Mouse (Mus musculus) heart, embryonic 16.5 days (tissue): ENCODE data around the gene Cd79a. TPM values are rescaled to one million over a fixed set of nuclear protein-coding genes. Genes with fewer than 3 reads are reported as not detected.

Source experiments
- ATAC-seq: fragments of 200-750 bp; cut with Nextera tagmentation; replicated peaks from 2 replicates; pipeline ENCODE4 v1.8.0; 2017; ENCODE audit warnings: moderate number of reproducible peaks; ENCODE audit not compliant: insufficient read depth, low FRiP score; ENCODE audit errors: extremely low read depth
- H3K27ac ChIP-seq: fragments of 300-500 bp; sonication (generic); 2 replicates; pipeline ENCODE4 v1.5.1; 2014; ENCODE audit warnings: mild to moderate bottlenecking, low read length, control low read depth, moderate library complexity
- H3K27me3 ChIP-seq: fragments of 300-500 bp; sonication (generic); 2 replicates; pipeline ENCODE4 v1.6.1; 2014; ENCODE audit warnings: low read length, mixed read lengths; ENCODE audit not compliant: control insufficient read depth, insufficient read depth
- H3K36me3 ChIP-seq: fragments of 300-500 bp; sonication (generic); 2 replicates; pipeline ENCODE4 v1.6.1; 2014; ENCODE audit not compliant: control insufficient read depth, insufficient read depth
- H3K4me1 ChIP-seq: fragments of 300-500 bp; sonication (generic); 2 replicates; pipeline ENCODE4 v1.6.1; 2014; ENCODE audit warnings: low read length, mixed read lengths; ENCODE audit not compliant: control insufficient read depth, insufficient read depth
- H3K4me2 ChIP-seq: fragments of 300-500 bp; sonication (generic); 2 replicates; pipeline ENCODE4 v1.6.1; 2014; ENCODE audit warnings: low read depth, mild to moderate bottlenecking, control low read depth, low read length
- H3K4me3 ChIP-seq: fragments of 300-500 bp; sonication (generic); 2 replicates; pipeline ENCODE4 v1.5.1; 2014; ENCODE audit warnings: mild to moderate bottlenecking, control low read depth, low read length
- H3K9ac ChIP-seq: fragments of 300-500 bp; sonication (generic); 2 replicates; pipeline ENCODE4 v1.6.1; 2014; ENCODE audit warnings: low read length, control low read depth
- H3K9me3 ChIP-seq: fragments of 300-500 bp; sonication (generic); replicated peaks from 2 replicates; pipeline ENCODE4 v1.6.1; 2016; ENCODE audit warnings: low read length; ENCODE audit not compliant: control insufficient read depth
- WGBS: fragments of 180-500 bp; shearing (Covaris S2); extraction: QIAGEN DNeasy Blood & Tissue Kit; methylation state at CpG from one replicate; pipeline ENCODE4 v1.1.7; 2014; 5-methylcytosine and 5-hydroxymethylcytosine counted together
- polyA plus RNA-seq: library from polyadenylated mRNA; unstranded; fragments of >200 nt; fragmentation: Nextera tagmentation; extraction: Ambion mirVana; gene quantifications from 2 replicates; pipeline ENCODE4 v1.2.1, GENCODE M21; 2015

Gene Cd79a
- polyA plus RNA-seq, 1 experiment from 2014 or later, result 0.38 TPM

DNA sequence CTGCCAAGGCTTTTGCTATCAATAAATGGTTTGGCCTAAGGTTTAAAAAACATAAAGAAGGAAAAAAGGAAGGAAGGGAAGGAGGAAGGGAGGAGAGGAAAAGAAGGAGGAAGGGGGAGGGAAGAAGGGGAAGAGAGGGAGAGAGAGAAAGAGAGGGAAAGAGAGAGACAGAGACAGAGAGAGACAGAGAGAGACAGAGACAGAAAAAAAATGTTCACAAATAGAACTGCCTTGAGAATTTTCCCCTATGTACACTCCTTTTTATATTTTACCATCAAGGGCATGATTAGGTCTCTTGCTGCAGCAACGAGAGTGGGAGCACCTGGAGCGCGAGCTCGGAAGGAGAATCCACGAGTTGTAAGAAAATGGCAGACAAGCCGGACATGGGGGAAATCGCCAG is 35.3 kb upstream of the Cd79a start, which contains the start of gene Gm9844:
Gene Gm9844 (plus strand): TSS at position 301 of the 400 bp plus-strand sequence.
- no peak within 1 kb of the TSS for H3K4me2 ChIP-seq

DNA sequence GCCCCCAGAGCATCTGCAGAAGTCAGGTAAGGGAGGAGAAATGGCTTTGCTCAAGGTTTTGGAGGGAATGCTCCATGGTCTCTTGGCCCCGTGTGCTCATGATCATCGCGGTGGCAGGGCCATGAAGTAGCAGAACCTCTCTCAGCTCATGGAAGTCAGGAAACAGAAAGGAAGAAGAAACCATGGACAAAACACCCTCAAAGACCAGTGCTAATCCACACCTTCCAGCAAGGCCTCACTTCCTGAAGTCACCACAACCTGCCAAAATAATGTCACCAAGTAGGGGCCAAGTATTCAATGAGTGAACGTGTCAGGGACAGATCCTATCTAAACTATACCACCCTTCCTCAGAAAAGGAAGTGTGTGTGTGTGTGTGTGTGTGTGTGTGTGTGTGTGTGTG is 34.3 kb upstream of the Cd79a start:
- Histone ChIP-seq H3K27me3 (no peaks in the 10 kb centered on the region), H3K4me2 (no peak overlapping the region), H3K36me3 (no peaks in the 10 kb centered on the region), H3K9me3 (no peaks in the 10 kb centered on the region), H3K4me3 (no peak overlapping the region), H3K4me1 (no peaks in the 10 kb centered on the region), H3K9ac (no peak overlapping the region), H3K27ac (no peak overlapping the region)
- no peak for ATAC-seq
- 76% methylated on average over 4 of the region's 4 CpGs for WGBS

More for the DNA sequence above, 35.3 kb upstream of the Cd79a start, which contains the start of gene Gm9844:
- 79% methylated on average over 7 of the region's 7 CpGs for WGBS
- no peak for ATAC-seq
- H3K36me3 ChIP-seq, result no peaks in the 10 kb centered on the region
- H3K27ac ChIP-seq, result no peak within 1 kb of the TSS
- no peaks in the 10 kb centered on the region for H3K27me3 ChIP-seq
- no peaks in the 10 kb centered on the region for H3K9me3 ChIP-seq
- no peak within 1 kb of the TSS for H3K9ac ChIP-seq
- no peaks in the 10 kb centered on the region for H3K4me1 ChIP-seq
- H3K4me3 ChIP-seq, result no peak within 1 kb of the TSS

GRCm38 (mm10) chr7:24864156-24864555 is 33.0 kb upstream of the Cd79a start:
- H3K9ac ChIP-seq, result no peak overlapping the region
- H3K4me1 ChIP-seq, result no peaks in the 10 kb centered on the region
- H3K27ac ChIP-seq, result no peak overlapping the region
- peaks cover 3% of the 10 kb centered on the region; the same call in 1 of the 2 replicates for H3K27me3 ChIP-seq
- no peak for ATAC-seq
- H3K36me3 ChIP-seq, result no peaks in the 10 kb centered on the region
- H3K9me3 ChIP-seq, result no peaks in the 10 kb centered on the region
- 33% methylated on average over 6 of the region's 6 CpGs for WGBS
- H3K4me2 ChIP-seq, result no peak overlapping the region
- H3K4me3 ChIP-seq, result no peak overlapping the region

DNA sequence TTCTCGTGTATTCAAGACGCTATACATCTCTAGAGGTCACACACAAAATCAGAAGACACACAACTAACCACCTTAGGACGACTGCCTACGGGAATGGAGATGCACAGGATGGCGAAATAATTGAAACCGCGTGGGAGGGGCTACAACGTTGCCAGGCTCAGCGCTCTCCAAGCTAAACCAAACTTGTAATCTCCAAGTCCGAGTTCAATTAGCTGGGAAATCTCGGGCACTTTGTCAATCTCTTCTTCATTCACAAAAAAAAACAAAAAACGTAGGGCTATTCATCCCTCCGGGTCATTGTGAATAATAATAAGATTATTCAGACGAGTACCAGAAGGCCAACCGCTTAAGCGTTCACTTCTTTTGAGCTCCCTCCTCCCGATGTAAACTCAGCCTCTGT is 28.1 kb upstream of the Cd79a start:
- Histone ChIP-seq H3K4me1 (no peaks in the 10 kb centered on the region), H3K9ac (no peak overlapping the region), H3K36me3 (no peaks in the 10 kb centered on the region), H3K4me2 (no peak overlapping the region), H3K27ac (no peak overlapping the region), H3K9me3 (0 out of 2 replicates have a peak, but pooled peaks cover 5% of the 10 kb centered on the region), H3K27me3 (peaks cover 20% of the 10 kb centered on the region), H3K4me3 (no peak overlapping the region)
- ATAC-seq, result no peak
- 63% methylated on average over 17 of the region's 17 CpGs for WGBS

DNA sequence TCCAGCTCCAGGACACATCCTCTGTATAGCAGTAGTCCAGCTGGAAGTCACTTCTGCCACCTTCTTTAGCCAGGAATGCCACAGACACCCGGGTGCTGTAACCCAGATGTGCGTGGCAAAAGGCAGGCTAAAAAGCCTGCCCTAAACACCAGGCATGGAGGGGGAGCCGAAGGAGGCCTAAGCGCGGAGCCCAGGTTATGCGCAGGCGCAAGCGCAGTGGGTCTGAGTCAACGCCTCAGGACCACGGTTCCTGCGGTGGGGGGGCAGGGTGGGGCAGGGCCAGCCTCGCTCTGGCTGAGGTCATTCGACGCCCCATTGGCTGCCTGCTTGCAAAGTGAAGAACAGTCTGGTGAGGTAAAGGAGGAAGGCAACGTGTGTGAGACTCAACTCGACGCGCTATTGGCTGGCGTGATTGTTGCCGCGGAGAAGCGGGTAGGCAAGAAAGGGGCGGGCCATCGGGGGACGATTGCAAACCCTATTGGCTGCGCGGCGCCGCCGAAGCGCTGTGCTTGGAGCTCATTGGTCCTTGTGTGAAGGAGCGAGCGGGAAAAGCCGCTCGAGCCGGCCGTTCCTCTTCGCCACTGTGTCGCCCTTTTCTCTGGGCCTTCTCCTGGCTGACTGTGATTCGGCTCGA is 27.5 kb upstream of the Cd79a start, which contains the start of the genes Lypd4 and Dmrtc2:
Gene Lypd4 (minus strand): TSS at position 410 of the 634 bp plus-strand sequence.
Gene Dmrtc2 (plus strand): TSS at position 526 of the 634 bp plus-strand sequence.
- no peak within 1 kb of the TSS for H3K27ac ChIP-seq
- H3K27me3 ChIP-seq, result peaks cover 20% of the 10 kb centered on the region
- 0 out of 2 replicates have a peak, but pooled peaks cover 5% of the 10 kb centered on the region for H3K9me3 ChIP-seq
- no peak for ATAC-seq
- WGBS, result 41% methylated on average over 40 of the region's 41 CpGs
- H3K4me3 ChIP-seq, result no peak within 1 kb of the TSS
- no peak within 1 kb of the TSS for H3K4me2 ChIP-seq
- no peak within 1 kb of the TSS for H3K9ac ChIP-seq
- no peaks in the 10 kb centered on the region for H3K36me3 ChIP-seq
- H3K4me1 ChIP-seq, result no peaks in the 10 kb centered on the region

DNA sequence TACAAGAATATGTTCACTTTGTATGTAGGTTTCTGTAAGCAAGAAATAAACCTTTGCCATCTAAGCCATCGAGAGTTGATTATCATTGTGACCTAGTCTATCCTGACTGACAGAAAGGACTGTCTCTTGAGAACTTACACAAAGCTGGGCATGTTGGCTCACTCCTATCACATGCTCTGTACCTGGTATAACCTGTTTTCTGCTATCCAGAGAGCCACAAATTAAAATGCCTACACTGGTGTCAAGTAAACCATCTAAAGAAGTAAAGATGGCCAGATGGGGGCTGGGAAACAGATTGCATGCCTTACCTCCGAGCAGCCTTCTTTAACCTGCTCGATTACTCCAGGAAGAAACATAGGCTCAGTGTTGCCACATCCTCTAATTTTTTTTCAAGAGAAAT is 19.6 kb upstream of the Cd79a start:
- no peaks in the 10 kb centered on the region for H3K36me3 ChIP-seq
- WGBS, result 75% methylated on average over 3 of the region's 3 CpGs
- no peaks in the 10 kb centered on the region for H3K27me3 ChIP-seq
- no peaks in the 10 kb centered on the region for H3K9me3 ChIP-seq
- H3K9ac ChIP-seq, result no peak overlapping the region
- no peak for ATAC-seq
- no peak overlapping the region for H3K27ac ChIP-seq
- no peaks in the 10 kb centered on the region for H3K4me1 ChIP-seq
- H3K4me3 ChIP-seq, result no peak overlapping the region
- no peak overlapping the region for H3K4me2 ChIP-seq

DNA sequence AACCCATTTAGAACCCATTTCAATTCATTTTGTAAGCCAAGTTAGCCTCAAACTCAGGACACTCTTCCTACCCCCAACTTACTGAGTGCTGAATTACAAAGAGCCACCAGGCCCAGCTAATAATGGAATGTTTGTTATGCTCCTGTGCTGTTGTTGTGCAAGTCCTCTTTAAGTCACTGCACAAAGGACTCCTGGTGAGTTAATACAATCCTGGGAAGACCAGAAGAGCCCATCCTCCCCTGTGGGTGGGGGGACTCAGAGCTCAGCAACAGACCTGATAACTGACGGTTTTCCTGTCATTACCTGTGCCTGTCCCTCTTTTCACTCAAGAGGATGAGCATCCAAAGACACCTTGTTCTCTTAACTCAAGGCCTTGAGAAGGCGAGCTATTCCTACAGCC is 17.6 kb upstream of the Cd79a start:
- Histone ChIP-seq H3K27ac (no peak overlapping the region), H3K4me3 (no peak overlapping the region), H3K4me1 (no peaks in the 10 kb centered on the region), H3K9ac (no peak overlapping the region), H3K27me3 (no peaks in the 10 kb centered on the region), H3K9me3 (no peaks in the 10 kb centered on the region), H3K4me2 (no peak overlapping the region), H3K36me3 (no peaks in the 10 kb centered on the region)
- whole genome bisulfite sequencing, result 33% methylated on average over 2 of the region's 2 CpGs
- ATAC-seq, result no peak

DNA sequence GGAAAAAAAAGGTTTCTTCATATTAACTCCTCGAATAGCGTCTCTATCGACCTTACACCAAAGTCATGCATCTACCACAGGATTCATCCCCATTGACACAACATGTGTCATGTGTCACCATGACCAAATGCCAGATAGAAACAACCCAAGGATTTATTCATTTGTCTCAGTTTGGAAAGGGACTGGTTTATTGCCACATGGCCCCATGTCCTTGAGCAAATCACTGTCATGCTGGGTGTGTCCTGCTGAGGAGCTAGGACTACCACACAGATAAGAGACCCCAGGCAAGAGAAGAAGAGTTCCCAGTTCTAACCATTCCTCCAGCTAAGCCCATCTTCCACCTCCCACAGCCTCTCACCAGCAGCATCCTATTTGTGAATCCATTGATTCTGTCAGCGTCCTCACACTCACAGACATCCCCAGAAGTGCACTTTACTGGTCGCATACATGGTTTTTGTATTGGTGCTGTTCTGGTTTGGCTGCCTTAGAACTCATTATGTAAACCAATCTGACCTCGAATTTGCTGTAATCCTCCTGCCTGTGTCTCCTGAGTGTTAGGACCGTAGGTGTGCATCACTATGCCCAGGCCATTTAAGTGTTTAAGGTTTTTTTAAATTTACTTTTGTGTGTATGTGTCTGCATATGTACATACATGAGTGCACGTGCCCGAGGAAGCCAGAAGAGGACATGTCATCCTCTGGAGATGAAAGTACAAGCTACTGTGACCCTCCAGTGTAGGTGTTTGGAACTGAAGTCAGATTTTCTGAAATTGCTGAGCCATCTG is 14.6 kb upstream of the Cd79a start:
- H3K27ac ChIP-seq, result no peak overlapping the region
- 87% methylated on average over 9 of the region's 9 CpGs for WGBS
- peaks cover 19% of the 10 kb centered on the region for H3K4me1 ChIP-seq
- H3K9me3 ChIP-seq, result no peaks in the 10 kb centered on the region
- ATAC-seq, result no peak
- H3K36me3 ChIP-seq, result peaks cover 11% of the 10 kb centered on the region
- no peaks in the 10 kb centered on the region for H3K27me3 ChIP-seq
- no peak overlapping the region for H3K4me2 ChIP-seq
- H3K9ac ChIP-seq, result no peak overlapping the region
- no peak overlapping the region for H3K4me3 ChIP-seq
